Mouse (Mus musculus) adrenal gland, adult 8-10 months (tissue): Measurements from ENCODE around the gene Commd1. TPM values are rescaled to one million over a fixed set of nuclear protein-coding genes. Genes with fewer than 3 reads are reported as not detected.

ENCODE experiments used
- DNase-seq: peaks from one replicate; pipeline ENCODE4 v3.0.0; 2022
- total RNA-seq, 4 experiments: library from RNA; stranded (reverse); gene quantifications; 2 replicates each; pipeline ENCODE4 v1.2.4; 2022

Commd1 gene
- 10 to 100 TPM; 84.5 to 100.0 (median 90.1) TPM for total RNA-seq

- peak; percentile 91 for DNase-seq
Observed at GRCm38 (mm10) chr11:22981984-22982757, at the start of gene Commd1, which contains the start of gene Gm28048. TSS of gene Commd1 (minus strand) at chr11:22982382. TSS of gene Gm28048 (minus strand) at chr11:22982090.

- no peak for DNase-seq
Observed at GRCm38 (mm10) chr11:23029399-23029798, 47.2 kb upstream of the Commd1 start.

DNA sequence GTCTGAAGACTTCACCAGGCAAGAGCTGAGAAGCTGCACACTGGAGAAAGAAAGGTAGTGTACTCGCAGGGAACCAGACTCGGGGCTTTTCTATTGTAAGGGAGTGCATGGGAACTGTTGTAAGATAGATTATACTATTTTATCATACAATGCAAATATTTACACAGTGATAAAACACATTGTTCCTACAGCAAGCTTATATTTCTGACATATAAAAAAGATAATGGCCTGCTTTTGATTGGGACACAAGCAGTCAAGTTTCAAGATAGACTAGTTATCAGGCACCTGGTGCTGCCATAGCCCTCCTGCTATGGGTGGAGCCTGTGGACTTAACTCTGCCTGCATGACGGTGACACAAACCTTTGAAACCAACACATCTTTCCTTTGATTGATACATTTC lies 46.8 kb upstream of the Commd1 start:
- DNase-seq, result no peak

DNA sequence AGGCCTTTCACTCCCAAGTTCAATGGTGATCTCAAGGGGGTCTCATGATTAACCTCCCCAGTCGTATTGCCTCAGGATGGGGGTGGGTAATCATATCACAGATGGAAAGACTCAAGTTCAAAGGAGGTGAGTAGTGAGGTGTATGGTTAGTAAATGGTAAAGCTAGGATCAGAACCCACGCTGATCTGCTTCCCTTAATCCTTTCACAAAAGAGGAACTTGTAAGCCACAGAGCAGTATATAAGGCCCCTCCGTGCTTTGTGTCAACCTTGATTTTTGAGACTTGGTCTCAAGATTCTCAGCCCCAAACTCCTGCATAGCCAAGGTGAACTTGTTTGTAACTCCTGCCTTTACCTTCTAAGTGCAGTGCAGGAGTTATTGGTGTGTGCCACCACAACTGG lies 42.0 kb upstream of the Commd1 start:
- no peak for DNase-seq

DNA sequence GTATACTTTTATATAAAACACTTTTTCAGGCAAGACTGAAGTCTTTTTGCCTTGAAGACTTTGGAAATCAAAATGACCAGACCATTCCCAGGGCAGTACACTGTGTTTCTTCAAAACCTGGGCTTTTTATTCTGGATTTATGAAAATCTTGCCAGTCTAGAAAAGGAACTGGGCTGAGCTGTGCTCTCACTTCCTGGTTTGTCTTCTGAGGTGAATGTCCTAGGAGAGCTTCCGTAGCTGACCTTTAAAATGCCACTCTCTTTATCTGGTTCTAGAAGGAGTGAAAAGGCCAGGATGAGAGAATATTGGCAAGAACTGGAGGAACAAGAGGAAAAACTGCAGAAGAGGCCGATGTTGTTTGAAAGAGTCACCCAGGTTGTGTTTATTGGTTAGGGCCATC lies 41.0 kb upstream of the Commd1 start:
- DNase-seq, result no peak

- DNase-seq, result no peak
Observed at GRCm38 (mm10) chr11:23020841-23021240, 38.7 kb upstream of the Commd1 start.

- DNase-seq, result peak; percentile 35
Observed at GRCm38 (mm10) chr11:23020116-23020770, 38.1 kb upstream of the Commd1 start.

GRCm38 (mm10) chr11:23017943-23018342 lies 35.8 kb upstream of the Commd1 start:
- no peak for DNase-seq

- DNase-seq, result no peak
Observed at GRCm38 (mm10) chr11:23014996-23015395, 32.8 kb upstream of the Commd1 start.

GRCm38 (mm10) chr11:23013580-23014294 lies 31.6 kb upstream of the Commd1 start:
- DNase-seq, result no peak

DNA sequence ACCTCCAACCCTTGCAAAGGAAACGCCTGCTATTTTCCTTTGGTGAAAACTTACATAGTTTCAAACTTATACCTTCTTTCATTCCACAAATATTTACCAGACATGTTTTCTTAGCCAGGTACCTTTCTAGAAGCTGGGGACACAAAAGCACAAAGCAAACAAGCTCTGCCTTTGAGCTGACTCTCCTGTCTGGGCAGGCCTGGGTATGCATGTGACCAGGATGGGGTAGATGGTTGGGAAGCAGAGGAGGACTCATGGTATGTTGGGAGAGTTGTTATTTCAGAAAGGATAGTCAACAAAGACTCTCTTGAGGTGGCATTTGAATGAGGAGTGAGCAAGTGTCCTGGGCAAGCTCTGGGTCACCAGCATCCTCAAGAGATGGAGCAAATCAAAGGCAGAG lies 30.9 kb upstream of the Commd1 start:
- DNase-seq, result no peak

GRCm38 (mm10) chr11:23008824-23009200 lies 26.6 kb upstream of the Commd1 start:
- no peak for DNase-seq

GRCm38 (mm10) chr11:23008181-23008823 lies 26.1 kb upstream of the Commd1 start:
- peak; percentile 82 for DNase-seq

- DNase-seq, result peak; percentile 73
Observed at GRCm38 (mm10) chr11:23007481-23008180, 25.4 kb upstream of the Commd1 start, which contains the start of gene Fam161a. TSS of gene Fam161a (plus strand) at chr11:23007531.

DNA sequence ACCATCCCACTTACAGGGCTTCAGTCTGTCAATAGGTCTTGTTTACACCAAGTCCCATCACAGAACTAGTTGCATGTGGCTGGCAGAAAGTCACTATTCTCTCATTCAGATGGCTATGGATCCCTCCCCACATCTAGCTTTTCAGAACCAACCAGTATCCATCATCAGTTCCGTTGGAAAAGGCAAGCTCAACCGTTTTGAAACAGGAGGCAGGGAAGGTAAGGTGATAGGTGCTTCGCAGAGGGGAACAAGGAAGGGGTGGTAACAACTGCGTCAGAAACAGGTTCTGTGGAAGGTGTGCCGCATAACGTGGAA lies 24.9 kb upstream of the Commd1 start:
- no peak for DNase-seq

DNA sequence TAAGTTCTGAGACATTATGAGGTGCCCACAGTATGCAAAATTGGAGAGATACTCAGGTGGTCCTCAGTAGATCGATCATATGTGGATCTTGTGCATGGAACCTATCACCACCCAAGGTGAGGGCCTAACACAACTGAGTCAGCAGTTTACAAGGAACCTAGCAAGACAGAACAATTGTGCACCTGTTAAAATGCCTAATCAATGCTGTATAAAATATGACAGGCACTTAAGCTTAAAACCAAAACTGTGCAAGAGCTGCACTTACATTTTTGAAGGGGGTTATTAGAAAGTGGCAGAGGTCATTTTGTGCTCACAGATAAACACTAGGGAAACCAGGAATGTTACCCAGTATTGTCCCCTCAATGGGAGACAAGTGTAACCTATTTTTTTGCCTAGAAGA lies 23.1 kb upstream of the Commd1 start:
- DNase-seq, result no peak

DNA sequence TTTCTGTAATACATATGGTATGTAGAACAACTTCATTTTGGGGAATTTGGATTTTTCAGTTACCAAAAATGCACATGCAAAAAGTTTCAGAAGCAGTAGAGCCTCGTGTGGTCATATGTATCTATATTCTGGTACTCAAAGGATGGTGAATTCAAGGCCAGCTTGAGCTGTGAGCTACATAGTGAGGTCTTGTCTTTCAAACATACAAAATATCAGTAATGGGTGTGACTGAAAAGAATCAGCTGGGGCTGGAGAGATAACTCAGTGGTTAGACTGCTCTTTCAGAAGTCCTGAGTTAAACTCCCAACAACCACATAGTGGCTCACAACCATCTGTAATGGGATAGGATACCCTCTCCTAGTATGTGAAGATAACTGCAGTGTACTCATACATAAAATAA lies 16.1 kb upstream of the Commd1 start:
- no peak for DNase-seq

DNA sequence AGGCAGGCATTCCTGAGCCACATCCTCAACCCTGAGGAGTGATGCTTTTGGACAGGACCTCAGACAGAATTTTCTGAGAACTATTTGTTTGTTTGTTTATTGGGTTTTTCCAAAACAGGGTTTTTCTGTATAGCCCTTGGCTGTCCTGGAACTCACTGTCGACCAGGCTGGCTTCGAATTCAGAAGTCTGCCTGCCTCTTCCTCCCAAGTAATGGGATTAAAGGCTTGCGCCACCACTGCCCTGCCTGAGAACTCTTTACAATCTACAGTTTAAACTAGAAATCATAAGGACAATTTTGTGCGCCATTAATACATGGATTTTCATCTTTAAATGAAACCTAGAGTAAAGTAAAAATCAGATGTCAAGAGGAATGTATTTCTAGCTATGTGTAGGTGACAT lies 13.3 kb upstream of the Commd1 start:
- no peak for DNase-seq

- no peak for DNase-seq
Observed at GRCm38 (mm10) chr11:22994271-22994670, 12.1 kb upstream of the Commd1 start.

GRCm38 (mm10) chr11:22991218-22991835 lies 9.1 kb upstream of the Commd1 start:
- no peak for DNase-seq

GRCm38 (mm10) chr11:22990393-22991126 lies 8.4 kb upstream of the Commd1 start, which contains the start of gene Cct4:
TSS of gene Cct4 (plus strand) at chr11:22990519.
- peak; percentile 92 for DNase-seq
